Mouse (Mus musculus) bone marrow macrophage, adult 2 months (primary cell): ENCODE data around the gene Rims3.

Experiments
- CTCF ChIP-seq: IDR thresholded peaks from 2 replicates; pipeline ENCODE4 v1.5.1; 2012; ENCODE audit warnings: low read depth, mild to moderate bottlenecking, low read length, moderate library complexity
- POLR2A ChIP-seq: IDR thresholded peaks from 2 replicates; pipeline ENCODE4 v1.6.1; 2012; ENCODE audit warnings: mild to moderate bottlenecking, low read depth, low read length, borderline replicate concordance

- no peak for TF ChIP-seq CTCF
- no peak for TF ChIP-seq POLR2A
Measured at GRCm38 (mm10) chr4:120868246-120868645, 13.6 kb downstream of the Rims3 start.
